Mouse (Mus musculus): ENCODE results near the gene Olfr1046.
"Not testable (repeated sequence)": the region's sequence is repeated elsewhere in the genome, so short reads cannot be mapped to it uniquely, and the experiment has no call there.

The Olfr1046 gene

GRCm38 (mm10) chr2:86219214-86219613, at the start of gene Olfr1046:
Olfr1046 (minus strand) TSS chr2:86219314.
- DNase-seq (ENCODE audit: low spot score in 2 of 2): no peak

GRCm38 (mm10) chr2:86258228-86258627, 39.1 kb upstream of the Olfr1046 start, which contains the start of gene Olfr1049:
Olfr1049 (minus strand) TSS chr2:86258328.
- not testable (repeated sequence) for DNase-seq (ENCODE audit: low spot score in 2 of 2)

DNA sequence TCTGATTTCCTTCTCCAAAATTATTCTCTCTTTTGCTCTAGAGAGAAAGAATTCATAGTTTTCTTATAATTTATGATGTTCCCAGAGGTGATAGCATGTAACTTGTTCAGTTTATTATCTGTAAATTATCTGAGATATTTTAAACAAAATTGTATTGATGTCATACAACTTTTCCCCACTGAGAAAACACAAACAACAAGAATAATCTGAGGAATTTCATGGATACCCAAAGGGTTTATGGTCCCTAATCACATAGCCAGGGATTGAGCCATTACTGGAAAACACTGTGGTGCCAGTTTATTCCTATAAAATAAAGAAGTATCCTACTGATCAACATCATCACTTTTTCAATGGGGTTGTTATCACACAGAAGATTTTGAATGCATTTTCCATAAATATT, 21.1 kb upstream of the Olfr1046 start, which contains the start of gene Olfr1048:
Gene Olfr1048, minus strand, starts transcription at position 101 of the 400 bp plus-strand sequence.
- no peak for DNase-seq (ENCODE audit: low spot score in 2 of 2)

GRCm38 (mm10) chr2:86231301-86231700, 12.2 kb upstream of the Olfr1046 start, which contains the start of gene Olfr1047:
Olfr1047 (minus strand) TSS chr2:86231401.
- no peak for DNase-seq (ENCODE audit: low spot score in 2 of 2)

DNA sequence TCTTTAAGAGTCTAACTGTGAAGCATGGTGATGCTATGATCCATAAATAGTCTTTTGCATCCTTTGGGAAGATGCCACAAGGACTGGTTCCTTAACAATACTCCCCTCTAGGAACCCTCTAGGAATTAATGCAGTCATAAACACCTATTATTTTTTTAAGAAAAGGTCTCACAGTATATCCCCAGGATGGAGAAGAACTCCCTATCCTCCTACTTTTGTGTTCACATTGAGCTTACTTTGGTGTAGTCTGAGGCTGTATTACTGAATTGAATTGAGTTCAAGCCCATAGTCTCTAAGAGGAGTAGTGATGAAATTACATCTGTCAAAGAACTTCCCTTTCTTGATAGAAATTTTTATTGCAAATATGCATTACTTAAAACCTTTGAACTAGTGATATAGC, 16.2 kb downstream of the Olfr1046 start, which contains the start of gene Olfr1045:
Gene Olfr1045, minus strand, starts transcription at position 101 of the 400 bp plus-strand sequence.
- DNase-seq (ENCODE audit: low spot score in 2 of 2): no peak

DNA sequence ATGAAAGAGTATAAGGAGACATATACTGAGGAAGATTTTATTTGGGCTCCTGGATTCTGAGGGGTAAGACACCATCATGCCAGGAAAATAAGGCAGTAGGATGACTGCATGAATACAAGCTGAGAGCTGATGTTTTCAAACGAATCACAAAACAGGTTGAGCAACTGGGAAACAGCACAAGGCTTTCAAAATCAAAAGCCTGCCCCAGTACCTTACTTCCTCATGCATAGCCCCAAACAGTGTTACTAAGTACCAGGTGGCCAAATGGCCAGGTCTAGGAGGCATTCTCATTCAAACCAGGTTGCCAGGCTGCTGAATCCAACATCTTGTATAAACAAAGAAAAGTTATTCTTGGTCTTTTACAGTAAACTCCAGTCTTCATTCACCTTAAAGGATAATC, 23.3 kb downstream of the Olfr1046 start:
- DNase-seq (ENCODE audit: low spot score in 2 of 2): no peak

DNA sequence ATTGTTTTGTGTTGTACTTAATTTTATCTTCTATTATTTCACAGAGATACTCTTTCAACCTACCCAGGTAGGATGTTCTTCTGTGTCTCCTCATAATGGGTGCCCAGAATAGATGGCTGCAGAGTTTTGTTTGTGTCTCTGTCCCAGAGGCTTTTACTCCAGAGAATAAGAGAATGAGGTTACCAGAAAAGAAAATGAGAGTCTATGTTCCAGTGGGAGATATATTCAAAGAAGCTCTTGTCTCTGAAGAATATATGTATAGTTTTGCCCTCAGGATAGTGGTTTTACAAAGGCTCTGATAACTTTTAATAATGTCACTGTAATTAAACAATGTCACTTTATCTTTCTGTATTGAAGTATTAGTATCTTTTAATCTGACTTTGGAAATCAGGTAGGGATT, 33.5 kb downstream of the Olfr1046 start, which contains the start of gene Olfr52:
Gene Olfr52, minus strand, starts transcription at position 101 of the 400 bp plus-strand sequence.
- no peak for DNase-seq (ENCODE audit: low spot score in 2 of 2)

- no peak for DNase-seq (ENCODE audit: low spot score in 2 of 2)
Measured at GRCm38 (mm10) chr2:86179950-86180349, 39.2 kb downstream of the Olfr1046 start.

- no peak for DNase-seq (ENCODE audit: low spot score in 2 of 2)
Measured at GRCm38 (mm10) chr2:86177720-86178119, 41.4 kb downstream of the Olfr1046 start, which contains the start of gene Olfr1044. Olfr1044 (minus strand) TSS chr2:86177820.

GRCm38 (mm10) chr2:86175422-86175821, 43.7 kb downstream of the Olfr1046 start:
- not testable (repeated sequence) for DNase-seq (ENCODE audit: low spot score in 2 of 2)

DNA sequence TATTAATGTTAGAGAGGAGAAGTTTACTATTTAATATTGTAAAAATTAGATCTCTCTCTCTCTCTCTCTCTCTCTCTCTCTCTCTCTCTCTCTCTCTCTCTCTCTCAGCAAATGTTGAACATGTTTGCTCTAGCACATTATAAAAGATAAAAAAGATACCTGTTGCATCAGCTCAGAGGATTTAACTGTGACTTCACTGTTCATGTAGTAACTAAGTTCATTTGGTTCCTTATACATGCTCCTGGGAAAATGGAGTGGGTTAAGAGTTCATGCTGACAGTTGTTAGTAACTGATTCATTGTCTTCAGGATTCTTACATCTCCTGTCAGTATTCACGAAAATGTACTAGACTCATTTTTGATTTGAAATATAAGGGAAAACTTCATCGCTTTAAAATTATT, 51.7 kb downstream of the Olfr1046 start, which contains the start of gene Olfr1043:
Gene Olfr1043, minus strand, starts transcription at position 101 of the 400 bp plus-strand sequence.
- DNase-seq (ENCODE audit: low spot score in 2 of 2): no peak

Data from right cerebral cortex, postnatal 36 days (tissue).